Mouse (Mus musculus): Measurements from ENCODE around the gene Foxp1.

DNA sequence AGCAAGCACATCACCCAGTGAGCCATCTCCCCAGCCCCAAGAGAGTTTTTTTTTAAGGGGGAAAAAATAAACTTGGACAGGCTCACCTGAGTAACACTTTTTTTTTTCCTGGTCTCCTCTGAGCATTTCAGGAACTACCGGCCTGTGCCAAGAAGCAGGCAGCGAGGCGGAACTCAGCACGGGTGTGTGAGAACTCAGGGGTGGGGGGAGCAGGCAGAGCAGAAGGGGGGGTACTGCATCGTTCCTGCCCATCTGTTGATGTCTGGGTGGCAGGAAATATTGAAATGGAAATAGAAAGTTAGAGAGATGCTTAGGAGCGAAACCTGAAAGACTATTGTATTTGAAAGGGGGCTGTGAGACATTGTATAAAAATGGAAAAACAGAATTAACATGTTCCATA lies 146.7 kb downstream of the Foxp1 start:
- TF ChIP-seq EP300 (IDR thresholded peaks at IDR 0.05; ENCODE audit: low read depth) (no peak), CTCF (IDR thresholded peaks at IDR 0.05; ENCODE audit: low read depth) (no peak)
